ENCODE assay signal across 8 mouse cellular contexts in genomic region chrX:73659575-73660283, GRCm38 (mm10). TPM values are rescaled to one million over a fixed set of nuclear protein-coding genes. Genes with fewer than 3 reads are reported as not detected.
DNase-seq lines count a peak whose midpoint lies in the region; ATAC-seq and TF ChIP-seq lines count a peak whose summit lies in the region.

Gene Pnck (minus strand): TSS chrX:73660117.

- TF ChIP-seq CTCF in testis, adult 2 months (IDR thresholded peaks at IDR 0.05; ENCODE audit: control insufficient read depth, insufficient read depth, insufficient replicate concordance, low read depth, low read length): no peak

- H3K27ac ChIP-seq in testis, adult 2 months (ENCODE audit: control insufficient read depth, insufficient read depth, low read depth, low read length): peak within 1 kb of the TSS; percentile 12; the same call in 1 of the 2 replicates
- H3K27ac ChIP-seq in limb, embryonic 12.5 days: no peak within 1 kb of the TSS

- no peaks in the 10 kb centered on the region for H3K27me3 ChIP-seq in testis, adult 2 months (ENCODE audit: control insufficient read depth, insufficient read depth, low read length)
- peaks cover 28% of the 10 kb centered on the region for H3K27me3 ChIP-seq in limb, embryonic 12.5 days

- H3K4me1 ChIP-seq in testis, adult 2 months (ENCODE audit: control insufficient read depth, insufficient read depth, low read length): peaks cover 4% of the 10 kb centered on the region; the same call in 1 of the 2 replicates
- 0 out of 2 replicates have a peak, but pooled peaks cover 4% of the 10 kb centered on the region for H3K4me1 ChIP-seq in limb, embryonic 12.5 days (replicated peaks)

- ATAC-seq in limb, embryonic 12.5 days (ENCODE audit: insufficient number of reproducible peaks, insufficient read depth, low FRiP score, low TSS enrichment, low read depth): peak; percentile 56

- peak within 1 kb of the TSS; percentile 52; the same call in 1 of the 2 replicates for H3K9ac ChIP-seq in limb, embryonic 12.5 days (replicated peaks)

- peak within 1 kb of the TSS; percentile 48 for H3K4me3 ChIP-seq in testis, adult 2 months (ENCODE audit: control insufficient read depth, low read depth, low read length)
- H3K4me3 ChIP-seq in limb, embryonic 12.5 days (replicated peaks): peak within 1 kb of the TSS; percentile 51

- TF ChIP-seq POLR2A in testis, adult 2 months (IDR thresholded peaks at IDR 0.05; ENCODE audit: control insufficient read depth, low read depth, low read length): no peak

- WGBS in limb, embryonic 12.5 days: 26% methylated on average over 41 of the region's 57 CpGs

- H3K9me3 ChIP-seq in limb, embryonic 12.5 days: no peaks in the 10 kb centered on the region

- intact Hi-C loops in gastrocnemius, postnatal 14 days (cut with DNase I; ENCODE audit: low total_unique reads): loop anchor here (5.0 kb wide), 1 partner anchor 87 kb away; no protein-coding TSS in a partner anchor

- no peak for DNase-seq in gastrocnemius, postnatal 14 days
- no peak for DNase-seq in gastrocnemius, adult 8-10 months (ENCODE audit: low spot score in 2 of 2)
- DNase-seq in testis, postnatal 14 days (ENCODE audit: low spot score): no peak
- DNase-seq in heart, postnatal 4 days: peak; percentile 29
- peak; percentile 65 for DNase-seq in retina, postnatal 1 day
- no peak for DNase-seq in T-cell, adult 2 months (ENCODE audit: low spot score)

- peak within 1 kb of the TSS; percentile 71 for H3K4me2 ChIP-seq in limb, embryonic 12.5 days

- no peaks in the 10 kb centered on the region for H3K36me3 ChIP-seq in testis, adult 2 months (ENCODE audit: control insufficient read depth, insufficient read depth, low read length)
- H3K36me3 ChIP-seq in limb, embryonic 12.5 days: no peaks in the 10 kb centered on the region

RNA-seq across cellular contexts. Expression of gene Pnck, which starts in this region (rescaled TPM):
- total RNA-seq in gastrocnemius, postnatal 14 days (2021): 10 to 100 TPM; 15.4 to 16.3 TPM
- total RNA-seq in gastrocnemius, adult 8-10 months (2022): 10 to 100 TPM in 2 of 4 experiments, 1 to 10 TPM in 2; 7.8 to 10.8 (median 10.2) TPM
- polyA plus RNA-seq in testis, adult 2 months (2012; rRNA removed): 4.0 and 4.3 TPM in 2 replicates
- total RNA-seq in heart, postnatal 4 days (2021): 10 to 100 TPM; 10.4 to 12.7 TPM
- 18.0 and 19.3 TPM in 2 replicates for polyA plus RNA-seq in limb, embryonic 12.5 days (2016; fragmentation: Nextera tagmentation; extraction: Ambion mirVana)

Comparison
In these comparisons a context has a peak if more than half of its experiments do, and no peak if none do; other contexts are left out.
1. DNase-seq: peak in heart, postnatal 4 days (single experiment) and retina, postnatal 1 day (single experiment); none in gastrocnemius, postnatal 14 days (single experiment), gastrocnemius, adult 8-10 months (0 of 2), testis, postnatal 14 days (single experiment) and T-cell, adult 2 months (single experiment).